Mouse (Mus musculus) cerebellum, adult 18-20 months (tissue): Measurements from ENCODE around the gene Lyar.
A peak's percentile ranks its signal among the peaks of the same experiment; 100 is the strongest.

Source experiments
- DNase-seq, 2 experiments: peaks; one replicate each; pipeline ENCODE4 v3.0.0; 2021

Lyar gene

GRCm38 (mm10) chr5:38220328-38220912 is at the start of gene Lyar, which contains the start of gene Zbtb49:
Gene Lyar, plus strand, starts transcription at chr5:38220470.
Gene Zbtb49, minus strand, starts transcription at chr5:38220457.
- peak; percentile 92 to 97 for DNase-seq

- DNase-seq: no peak
Measured at GRCm38 (mm10) chr5:38173766-38174165, 46.5 kb upstream of the Lyar start.

GRCm38 (mm10) chr5:38174256-38174912 is 45.9 kb upstream of the Lyar start:
- DNase-seq: no peak

GRCm38 (mm10) chr5:38184688-38185285 is 35.5 kb upstream of the Lyar start:
- no peak for DNase-seq

- DNase-seq: no peak
Measured at GRCm38 (mm10) chr5:38187006-38187405, 33.3 kb upstream of the Lyar start.

GRCm38 (mm10) chr5:38190907-38191306 is 29.4 kb upstream of the Lyar start:
- DNase-seq: no peak

GRCm38 (mm10) chr5:38194946-38195345 is 25.3 kb upstream of the Lyar start:
- no peak for DNase-seq

- DNase-seq: no peak
Measured at GRCm38 (mm10) chr5:38195941-38196340, 24.3 kb upstream of the Lyar start.

- DNase-seq: no peak
Measured at GRCm38 (mm10) chr5:38196821-38197481, 23.3 kb upstream of the Lyar start.

- peak; percentile 85 to 91 for DNase-seq
Measured at GRCm38 (mm10) chr5:38197482-38197823, 22.8 kb upstream of the Lyar start.

- DNase-seq: no peak
Measured at GRCm38 (mm10) chr5:38199686-38200085, 20.6 kb upstream of the Lyar start.

- DNase-seq: peak in 1 of 2 experiments; percentile 28
Measured at GRCm38 (mm10) chr5:38205303-38205726, 15.0 kb upstream of the Lyar start.

GRCm38 (mm10) chr5:38208985-38209384 is 11.3 kb upstream of the Lyar start:
- no peak for DNase-seq

GRCm38 (mm10) chr5:38211691-38212090 is 8.6 kb upstream of the Lyar start:
- DNase-seq: no peak

GRCm38 (mm10) chr5:38213009-38213408 is 7.3 kb upstream of the Lyar start:
- no peak for DNase-seq

- peak in 1 of 2 experiments; percentile 20 for DNase-seq
Measured at GRCm38 (mm10) chr5:38219771-38220307, 431 bp upstream of the Lyar start.

GRCm38 (mm10) chr5:38235422-38235821 is 15.2 kb downstream of the Lyar start:
- DNase-seq: peak; percentile 53

GRCm38 (mm10) chr5:38236627-38237026 is 16.4 kb downstream of the Lyar start:
- no peak for DNase-seq

- no peak for DNase-seq
Measured at GRCm38 (mm10) chr5:38240727-38241472, 20.6 kb downstream of the Lyar start.

GRCm38 (mm10) chr5:38241473-38241834 is 21.2 kb downstream of the Lyar start:
- no peak for DNase-seq

- DNase-seq: no peak
Measured at GRCm38 (mm10) chr5:38241966-38242365, 21.7 kb downstream of the Lyar start.

GRCm38 (mm10) chr5:38255195-38255594 is 34.9 kb downstream of the Lyar start:
- DNase-seq: no peak

GRCm38 (mm10) chr5:38255644-38256043 is 35.4 kb downstream of the Lyar start:
- no peak for DNase-seq
